Mouse (Mus musculus): ENCODE results near the gene Ctbp1. TPM values are rescaled to one million over a fixed set of nuclear protein-coding genes. Genes with fewer than 3 reads are reported as not detected.

Ctbp1 gene
- total and polyA plus RNA-seq, 2 experiments from 2014 or later: 388 to 478 TPM

GRCm38 (mm10) chr5:33244377-33244920, 30.3 kb downstream of the Ctbp1 start:
- TF ChIP-seq CTCF (IDR thresholded peaks at IDR 0.05; ENCODE audit: low read depth): no peak
- Histone ChIP-seq H3K27ac (ENCODE audit: low read depth, low read length) (no peak overlapping the region), H3K27me3 (ENCODE audit: insufficient read depth, low read length) (no peaks in the 10 kb centered on the region), H3K4me3 (ENCODE audit: low read depth, low read length) (no peak overlapping the region), H3K9me3 (ENCODE audit: low read length) (no peaks in the 10 kb centered on the region), H3K4me1 (ENCODE audit: insufficient read depth) (no peaks in the 10 kb centered on the region), H3K36me3 (ENCODE audit: insufficient read depth) (peaks cover 64% of the 10 kb centered on the region), H3K4me2 (ENCODE audit: low read depth) (no peak overlapping the region), H3K9ac (no peak overlapping the region)
- 92% methylated on average over 5 of the region's 5 CpGs for WGBS
- DNase-seq (no peak), ATAC-seq (no peak)

GRCm38 (mm10) chr5:33239934-33240333, 34.9 kb downstream of the Ctbp1 start:
- H3K27ac ChIP-seq (ENCODE audit: low read depth, low read length): no peak overlapping the region
- no peak for TF ChIP-seq CTCF (IDR thresholded peaks at IDR 0.05; ENCODE audit: low read depth)
- DNase-seq: no peak

GRCm38 (mm10) chr5:33239111-33239714, 35.6 kb downstream of the Ctbp1 start:
- Histone ChIP-seq H3K27ac (ENCODE audit: low read depth, low read length) (no peak overlapping the region), H3K36me3 (ENCODE audit: insufficient read depth) (peaks cover 24% of the 10 kb centered on the region), H3K4me1 (ENCODE audit: insufficient read depth) (no peaks in the 10 kb centered on the region), H3K27me3 (ENCODE audit: insufficient read depth, low read length) (no peaks in the 10 kb centered on the region), H3K9me3 (ENCODE audit: low read length) (no peaks in the 10 kb centered on the region), H3K4me2 (ENCODE audit: low read depth) (no peak overlapping the region), H3K4me3 (ENCODE audit: low read depth, low read length) (no peak overlapping the region), H3K9ac (no peak overlapping the region)
- 80% methylated on average over 3 of the region's 3 CpGs for WGBS
- DNase-seq (no peak), ATAC-seq (no peak)
- TF ChIP-seq CTCF (IDR thresholded peaks at IDR 0.05; ENCODE audit: low read depth): no peak

More at GRCm38 (mm10) chr5:33239934-33240333, 34.9 kb downstream of the Ctbp1 start:
- Histone ChIP-seq H3K4me1 (ENCODE audit: insufficient read depth) (no peaks in the 10 kb centered on the region), H3K4me3 (ENCODE audit: low read depth, low read length) (no peak overlapping the region), H3K9ac (no peak overlapping the region), H3K4me2 (ENCODE audit: low read depth) (no peak overlapping the region), H3K9me3 (ENCODE audit: low read length) (no peaks in the 10 kb centered on the region), H3K27me3 (ENCODE audit: insufficient read depth, low read length) (no peaks in the 10 kb centered on the region), H3K36me3 (ENCODE audit: insufficient read depth) (peaks cover 26% of the 10 kb centered on the region)
- 41% methylated on average over 3 of the region's 3 CpGs for WGBS
- no peak for ATAC-seq

- Histone ChIP-seq H3K9me3 (ENCODE audit: low read length) (no peaks in the 10 kb centered on the region), H3K4me2 (ENCODE audit: low read depth) (no peak overlapping the region), H3K27me3 (ENCODE audit: insufficient read depth, low read length) (no peaks in the 10 kb centered on the region), H3K4me1 (ENCODE audit: insufficient read depth) (no peaks in the 10 kb centered on the region), H3K27ac (ENCODE audit: low read depth, low read length) (no peak overlapping the region), H3K36me3 (ENCODE audit: insufficient read depth) (peaks cover 16% of the 10 kb centered on the region; the same call in 1 of the 2 replicates), H3K9ac (no peak overlapping the region), H3K4me3 (ENCODE audit: low read depth, low read length) (no peak overlapping the region)
- ATAC-seq: no peak
- 76% methylated on average over 3 of the region's 3 CpGs for WGBS
- no peak for TF ChIP-seq CTCF (IDR thresholded peaks at IDR 0.05; ENCODE audit: low read depth)
- DNase-seq: no peak
These were observed 36.5 kb downstream of the Ctbp1 start for GRCm38 (mm10) chr5:33238256-33238645.

- TF ChIP-seq CTCF (IDR thresholded peaks at IDR 0.05; ENCODE audit: low read depth): no peak
- H3K9ac ChIP-seq: no peak overlapping the region
- H3K36me3 ChIP-seq (ENCODE audit: insufficient read depth): peaks cover 11% of the 10 kb centered on the region; the same call in 1 of the 2 replicates
- H3K9me3 ChIP-seq (ENCODE audit: low read length): no peaks in the 10 kb centered on the region
- no peaks in the 10 kb centered on the region for H3K4me1 ChIP-seq (ENCODE audit: insufficient read depth)
- H3K27me3 ChIP-seq (ENCODE audit: insufficient read depth, low read length): no peaks in the 10 kb centered on the region
- DNase-seq: no peak
- H3K4me2 ChIP-seq (ENCODE audit: low read depth): no peak overlapping the region
- no peak overlapping the region for H3K27ac ChIP-seq (ENCODE audit: low read depth, low read length)
- WGBS: 94% methylated on average over 11 of the region's 11 CpGs
- no peak for ATAC-seq
- no peak overlapping the region for H3K4me3 ChIP-seq (ENCODE audit: low read depth, low read length)
These were observed 37.1 kb downstream of the Ctbp1 start for GRCm38 (mm10) chr5:33237600-33238255.

- H3K36me3 ChIP-seq (ENCODE audit: insufficient read depth): no peaks in the 10 kb centered on the region
- ATAC-seq: no peak
- no peak overlapping the region for H3K4me2 ChIP-seq (ENCODE audit: low read depth)
- whole genome bisulfite sequencing: 67% methylated on average over 13 of the region's 13 CpGs
- H3K27ac ChIP-seq (ENCODE audit: low read depth, low read length): no peak overlapping the region
- DNase-seq: no peak
- no peak overlapping the region for H3K4me3 ChIP-seq (ENCODE audit: low read depth, low read length)
- peaks cover 4% of the 10 kb centered on the region; the same call in 1 of the 2 replicates for H3K4me1 ChIP-seq (ENCODE audit: insufficient read depth)
- H3K9ac ChIP-seq: no peak overlapping the region
- no peaks in the 10 kb centered on the region for H3K9me3 ChIP-seq (ENCODE audit: low read length)
- H3K27me3 ChIP-seq (ENCODE audit: insufficient read depth, low read length): no peaks in the 10 kb centered on the region
- TF ChIP-seq CTCF (IDR thresholded peaks at IDR 0.05; ENCODE audit: low read depth): no peak
These were observed 40.3 kb downstream of the Ctbp1 start for GRCm38 (mm10) chr5:33234391-33235031.

- no peaks in the 10 kb centered on the region for H3K27me3 ChIP-seq (ENCODE audit: insufficient read depth, low read length)
- H3K9ac ChIP-seq: no peak overlapping the region
- DNase-seq: no peak
- ATAC-seq: no peak
- no peak overlapping the region for H3K4me3 ChIP-seq (ENCODE audit: low read depth, low read length)
- H3K27ac ChIP-seq (ENCODE audit: low read depth, low read length): no peak overlapping the region
- H3K4me1 ChIP-seq (ENCODE audit: insufficient read depth): peaks cover 4% of the 10 kb centered on the region; the same call in 1 of the 2 replicates
- no peak overlapping the region for H3K4me2 ChIP-seq (ENCODE audit: low read depth)
- H3K9me3 ChIP-seq (ENCODE audit: low read length): no peaks in the 10 kb centered on the region
- TF ChIP-seq CTCF (IDR thresholded peaks at IDR 0.05; ENCODE audit: low read depth): no peak
- WGBS: 80% methylated on average over 5 of the region's 5 CpGs
- no peaks in the 10 kb centered on the region for H3K36me3 ChIP-seq (ENCODE audit: insufficient read depth)
These were observed 42.0 kb downstream of the Ctbp1 start for GRCm38 (mm10) chr5:33232791-33233190.
